Mouse (Mus musculus): ENCODE results near the gene Kcnmb4.

GRCm38 (mm10) chr10:116440088-116440487 is 33.6 kb downstream of the Kcnmb4 start:
- no peak for TF ChIP-seq CTCF (IDR thresholded peaks at IDR 0.05; ENCODE audit: borderline replicate concordance, insufficient read depth, low read length)
- TF ChIP-seq POLR2A (IDR thresholded peaks at IDR 0.05; ENCODE audit: low read depth, low read length): no peak
